Mouse (Mus musculus) limb, embryonic 11.5 days (tissue): Measurements from ENCODE around the gene Lnp1. TPM values are rescaled to one million over a fixed set of nuclear protein-coding genes. Genes with fewer than 3 reads are reported as not detected.

Source experiments
- polyA plus RNA-seq: library from polyadenylated mRNA; unstranded; fragments of >200 nt; fragmentation: Nextera tagmentation; extraction: Ambion mirVana; gene quantifications from 2 replicates; pipeline ENCODE4 v1.2.1, GENCODE M21; 2014

The Lnp1 gene
- polyA plus RNA-seq, 1 experiment from 2014 or later, result not detected

Other genes starting within 250 kb of the Lnp1 start
- gene Tfg, start 210.6 kb downstream of the Lnp1 start, polyA plus RNA-seq, result 174 and 179 TPM in 2 replicates
- gene Adgrg7, start 132.2 kb downstream of the Lnp1 start, polyA plus RNA-seq, result not detected in 2 replicates
- 13.0 and 13.8 TPM in 2 replicates for gene Tmem45a, start 41.9 kb downstream of the Lnp1 start, polyA plus RNA-seq
- gene Tmem45a2, start 143.3 kb upstream of the Lnp1 start, polyA plus RNA-seq, result 0.09 TPM in 1 of 2 replicates, not detected in the other
- 62.3 and 72.1 TPM in 2 replicates for gene Tomm70a, start 193.6 kb upstream of the Lnp1 start, polyA plus RNA-seq
- gene Nit2, start 239.3 kb upstream of the Lnp1 start, polyA plus RNA-seq, result 70.0 and 71.5 TPM in 2 replicates